Mouse (Mus musculus) layer of hippocampus, adult 11-12 months (tissue): ENCODE data around the gene Zfp2.

ENCODE experiments used
- DNase-seq: peaks from one replicate; pipeline ENCODE4 v3.0.0; 2022; ENCODE audit warnings: low spot score

Gene Zfp2

DNA sequence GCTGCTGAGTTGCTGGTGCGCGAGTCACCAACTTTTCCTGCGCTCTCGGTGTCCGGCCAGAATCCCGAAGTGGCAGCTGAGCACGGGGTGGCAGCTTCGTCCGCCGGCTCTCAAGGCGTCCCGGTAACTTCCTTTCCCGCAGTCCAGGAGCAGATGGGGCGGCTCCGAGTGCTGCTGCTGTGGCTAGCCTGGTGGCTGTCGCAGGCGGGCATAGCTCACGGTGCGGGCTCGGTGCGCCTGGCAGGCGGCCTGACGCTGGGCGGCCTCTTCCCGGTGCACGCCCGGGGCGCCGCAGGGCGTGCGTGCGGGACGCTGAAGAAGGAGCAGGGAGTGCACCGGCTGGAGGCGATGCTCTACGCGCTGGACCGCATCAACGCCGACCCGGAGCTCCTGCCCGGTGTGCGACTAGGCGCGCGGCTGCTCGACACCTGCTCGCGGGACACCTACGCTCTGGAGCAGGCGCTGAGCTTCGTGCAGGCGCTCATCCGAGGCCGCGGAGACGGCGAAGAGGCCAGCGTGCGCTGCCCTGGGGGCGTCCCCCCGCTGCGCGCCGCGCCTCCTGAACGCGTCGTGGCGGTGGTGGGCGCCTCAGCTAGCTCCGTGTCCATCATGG lies 64.9 kb downstream of the Zfp2 start:
- DNase-seq, result no peak

DNA sequence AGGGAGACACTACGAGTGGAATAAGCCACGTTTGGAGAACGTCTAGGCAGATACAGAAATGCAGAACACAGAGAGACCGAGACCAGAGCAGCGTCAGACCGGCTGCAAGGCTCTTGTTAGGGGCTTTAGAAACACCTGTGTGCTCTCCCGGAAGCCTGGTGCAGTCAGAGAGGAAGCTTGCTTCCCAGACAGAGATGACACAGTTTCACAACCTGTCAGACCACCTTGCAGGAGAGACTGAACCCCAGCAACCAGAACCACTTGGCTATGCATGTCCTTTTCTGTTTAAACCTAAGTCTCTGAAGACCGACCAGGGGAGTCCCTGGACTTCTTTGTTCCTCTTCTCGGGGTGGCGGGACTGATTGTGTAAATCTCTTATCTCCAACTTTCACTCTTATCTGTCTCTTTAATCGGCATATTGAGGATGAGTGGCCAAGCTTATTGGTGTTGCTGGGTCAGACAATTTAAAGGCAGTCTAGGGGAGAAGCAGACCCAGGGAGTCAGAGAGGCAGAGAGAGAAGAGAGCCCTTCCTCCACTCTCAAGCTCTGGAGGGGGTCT lies 65.7 kb downstream of the Zfp2 start, which contains the start of gene Grm6:
Gene Grm6, plus strand, starts transcription at position 509 of the 559 bp plus-strand sequence.
- DNase-seq, result no peak

DNA sequence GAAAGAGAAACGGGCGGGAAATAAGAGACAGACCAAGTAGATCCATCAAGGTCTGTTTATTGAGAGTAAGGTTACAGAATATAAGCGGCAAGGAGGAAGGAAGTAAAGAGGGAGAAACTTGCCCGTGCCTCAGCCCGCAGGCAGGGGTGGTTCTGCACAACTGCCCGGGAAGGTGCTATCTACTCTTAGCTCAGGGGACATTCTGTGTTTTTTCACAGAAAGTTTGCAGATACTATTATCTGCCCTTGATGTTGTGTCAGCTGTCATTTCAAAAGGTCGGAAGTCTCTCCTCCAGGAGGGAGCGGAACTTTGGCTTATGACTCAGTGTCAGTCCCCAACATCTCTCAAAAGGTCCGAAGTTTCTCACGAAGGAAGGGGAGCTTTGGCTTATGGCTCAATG lies 66.7 kb downstream of the Zfp2 start:
- DNase-seq, result no peak
